Mouse (Mus musculus) G1E (cell line): Measurements from ENCODE around the gene Fastkd5. TPM values are rescaled to one million over a fixed set of nuclear protein-coding genes. Genes with fewer than 3 reads are reported as not detected.

Experiments
- ATAC-seq: 2 replicates; pipeline ENCODE4 v1.8.0; 2016; ENCODE audit warnings: mild to moderate bottlenecking; ENCODE audit not compliant: insufficient number of reproducible peaks, poor library complexity, low FRiP score, severe bottlenecking; ENCODE audit errors: extremely low read depth
- DNase-seq: peaks from one replicate; pipeline ENCODE4 v3.0.0; 2012; ENCODE audit warnings: low spot score
- H3K27me3 ChIP-seq: 2 replicates; pipeline ENCODE4 v1.6.1; 2012; ENCODE audit warnings: mild to moderate bottlenecking, low read length, inconsistent platforms; ENCODE audit not compliant: insufficient read depth
- H3K36me3 ChIP-seq: replicated peaks from 2 replicates; pipeline ENCODE3; 2012; ENCODE audit warnings: mild to moderate bottlenecking, inconsistent platforms
- H3K4me1 ChIP-seq: 2 replicates; pipeline ENCODE4 v1.6.1; 2012; ENCODE audit warnings: low read depth, low read length, inconsistent platforms, mixed read lengths; ENCODE audit not compliant: insufficient read depth
- H3K4me3 ChIP-seq: 2 replicates; pipeline ENCODE4 v1.5.1; 2012; ENCODE audit warnings: low read depth, mild to moderate bottlenecking, inconsistent platforms, low read length, moderate library complexity, mixed read lengths
- H3K9me3 ChIP-seq: replicated peaks from 2 replicates; pipeline ENCODE4 v1.6.1; 2012; ENCODE audit warnings: inconsistent platforms
- CTCF ChIP-seq: IDR thresholded peaks from 2 replicates; pipeline ENCODE4 v1.5.1; 2012; ENCODE audit warnings: low read depth, low read length, inconsistent platforms, mixed read lengths
- GATA1 ChIP-seq: IDR thresholded peaks from 2 replicates; pipeline ENCODE4 v1.6.1; 2012; ENCODE audit warnings: borderline replicate concordance, low read length, inconsistent platforms, mixed read lengths
- GATA2 ChIP-seq: IDR thresholded peaks from 2 replicates; pipeline ENCODE4 v1.6.1; 2012; ENCODE audit warnings: low read depth, low read length, inconsistent platforms, borderline replicate concordance
- POLR2AphosphoS5 ChIP-seq: IDR thresholded peaks from 2 replicates; pipeline ENCODE4 v1.6.1; 2012; ENCODE audit warnings: low read depth, low read length, inconsistent platforms; ENCODE audit not compliant: insufficient replicate concordance
- TAL1 ChIP-seq: conservative IDR thresholded peaks from 2 replicates; pipeline ENCODE4 v1.6.1; 2012; ENCODE audit warnings: low read depth, low read length, inconsistent platforms, mixed read lengths
- polyA plus RNA-seq: library from polyadenylated mRNA; stranded (reverse); fragments of >175 nt; gene quantifications from 2 replicates; pipeline ENCODE4 v1.2.3, GENCODE M21; 2012
- total RNA-seq, 2 experiments: library from RNA; stranded (forward) in 1 of 2; stranded (reverse) in 1 of 2; fragments of 200-1000 nt in 1 of 2; fragments of >200 nt in 1 of 2; fragmentation: Nextera tagmentation in 1 of 2; gene quantifications; 2 replicates each; pipeline ENCODE4 v1.2.3; 2014 to 2017

Gene Fastkd5
- total and polyA plus RNA-seq, 3 experiments: 1.3 to 29.9 (median 20.5) TPM

- Histone ChIP-seq H3K9me3 (no peaks in the 10 kb centered on the region), H3K36me3 (peaks cover 93% of the 10 kb centered on the region), H3K4me3 (no peak overlapping the region), H3K4me1 (peaks cover 18% of the 10 kb centered on the region), H3K27me3 (no peaks in the 10 kb centered on the region)
- ATAC-seq (no peak), DNase-seq (no peak)
- TF ChIP-seq CTCF: no peak
- TF ChIP-seq TAL1: no peak
- TF ChIP-seq POLR2AphosphoS5: no peak
- no peak for TF ChIP-seq GATA1
- no peak for TF ChIP-seq GATA2
Measured at GRCm38 (mm10) chr2:130595596-130595995, 34.2 kb downstream of the Fastkd5 start.

DNA sequence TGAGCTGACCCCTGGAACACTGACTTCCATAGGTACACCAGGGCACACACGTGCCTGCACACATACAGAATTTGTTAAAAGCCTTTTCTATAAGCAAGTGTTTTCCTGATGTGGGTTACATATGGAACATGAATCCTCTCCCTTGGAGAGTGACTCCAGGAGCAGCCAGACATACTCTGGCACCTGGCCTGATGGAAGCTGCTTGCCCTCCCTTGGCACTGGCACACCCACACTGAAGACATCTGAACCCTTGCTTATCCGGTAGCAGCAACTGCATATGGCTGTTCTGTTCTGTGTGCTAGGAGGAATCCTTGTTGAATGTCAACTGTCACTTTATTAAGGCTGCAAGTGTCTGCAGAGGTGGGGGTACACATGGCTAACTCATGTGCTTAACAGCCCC lies 38.8 kb downstream of the Fastkd5 start:
- Histone ChIP-seq H3K9me3 (no peaks in the 10 kb centered on the region), H3K27me3 (peaks cover 4% of the 10 kb centered on the region; the same call in 1 of the 2 replicates), H3K36me3 (peaks cover 56% of the 10 kb centered on the region), H3K4me1 (peaks cover under 1% of the 10 kb centered on the region; the same call in 1 of the 2 replicates), H3K4me3 (no peak overlapping the region)
- DNase-seq (no peak), ATAC-seq (no peak)
- TF ChIP-seq GATA2 (no peak), POLR2AphosphoS5 (no peak), CTCF (no peak), GATA1 (no peak), TAL1 (no peak)

- no peak overlapping the region for H3K4me3 ChIP-seq
- ATAC-seq (no peak), DNase-seq (no peak)
- H3K36me3 ChIP-seq: peaks cover 43% of the 10 kb centered on the region
- H3K27me3 ChIP-seq: peaks cover 9% of the 10 kb centered on the region
- H3K4me1 ChIP-seq: peaks cover 5% of the 10 kb centered on the region
- no peaks in the 10 kb centered on the region for H3K9me3 ChIP-seq
- TF ChIP-seq TAL1 (no peak), GATA2 (no peak), GATA1 (no peak), POLR2AphosphoS5 (no peak), CTCF (no peak)
Measured at GRCm38 (mm10) chr2:130589761-130590160, 40.1 kb downstream of the Fastkd5 start.

GRCm38 (mm10) chr2:130589157-130589556 lies 40.7 kb downstream of the Fastkd5 start:
- DNase-seq (no peak), ATAC-seq (no peak)
- TF ChIP-seq TAL1 (no peak), GATA2 (no peak), POLR2AphosphoS5 (no peak), CTCF (no peak), GATA1 (no peak)
- H3K36me3 ChIP-seq: peaks cover 38% of the 10 kb centered on the region
- no peak overlapping the region for H3K4me3 ChIP-seq
- peaks cover 5% of the 10 kb centered on the region for H3K4me1 ChIP-seq
- H3K9me3 ChIP-seq: no peaks in the 10 kb centered on the region
- H3K27me3 ChIP-seq: peaks cover 14% of the 10 kb centered on the region

DNA sequence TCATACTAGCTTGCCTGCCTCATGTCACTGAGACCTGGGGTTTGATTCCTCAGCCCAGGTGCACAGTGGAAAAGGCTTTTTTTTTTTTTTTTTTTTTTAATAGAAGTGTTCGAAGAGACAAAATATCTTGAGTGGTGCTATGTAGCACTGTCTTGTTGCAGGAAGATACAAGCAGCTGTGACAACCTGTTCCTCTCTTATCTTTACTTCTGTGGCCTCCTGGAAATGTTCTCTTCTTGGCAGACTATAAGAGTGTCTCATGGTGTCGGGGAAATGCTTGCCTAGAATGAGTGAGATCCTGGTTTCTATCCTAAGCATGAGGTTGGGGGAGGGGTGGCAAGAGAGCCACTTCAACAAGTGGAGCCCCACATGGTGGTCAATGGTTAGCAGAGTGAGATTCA lies 41.5 kb downstream of the Fastkd5 start:
- Histone ChIP-seq H3K4me3 (no peak overlapping the region), H3K27me3 (peaks cover 19% of the 10 kb centered on the region), H3K9me3 (no peaks in the 10 kb centered on the region), H3K4me1 (peaks cover 5% of the 10 kb centered on the region), H3K36me3 (peaks cover 34% of the 10 kb centered on the region)
- ATAC-seq: no peak
- no peak for DNase-seq
- TF ChIP-seq CTCF: no peak
- no peak for TF ChIP-seq GATA1
- no peak for TF ChIP-seq GATA2
- no peak for TF ChIP-seq POLR2AphosphoS5
- no peak for TF ChIP-seq TAL1

DNA sequence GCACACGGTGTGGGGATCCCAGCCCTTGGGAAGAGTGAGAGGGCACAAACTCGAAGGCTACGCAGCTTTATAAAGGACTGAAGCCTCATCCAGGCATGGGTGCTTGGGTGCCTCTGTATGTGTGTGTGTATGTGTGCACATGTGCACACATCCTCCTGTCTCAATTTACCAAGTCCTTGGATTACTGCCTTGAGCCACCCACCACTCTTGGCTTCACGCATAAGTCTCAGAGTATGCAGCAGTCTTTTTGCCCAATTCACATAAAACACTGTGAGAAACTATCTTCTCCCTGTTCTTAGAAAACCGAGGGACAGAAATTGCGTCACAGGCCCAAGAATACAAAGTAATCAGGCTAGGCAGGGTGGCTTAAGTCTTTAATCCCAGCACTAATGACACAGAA lies 43.8 kb downstream of the Fastkd5 start:
- ATAC-seq (no peak), DNase-seq (no peak)
- H3K4me1 ChIP-seq: peaks cover 5% of the 10 kb centered on the region
- H3K36me3 ChIP-seq: peaks cover 12% of the 10 kb centered on the region
- peaks cover 39% of the 10 kb centered on the region for H3K27me3 ChIP-seq
- no peaks in the 10 kb centered on the region for H3K9me3 ChIP-seq
- TF ChIP-seq GATA1 (no peak), GATA2 (no peak), CTCF (no peak), TAL1 (no peak), POLR2AphosphoS5 (no peak)
- no peak overlapping the region for H3K4me3 ChIP-seq
